Mouse (Mus musculus) liver, adult 2 months (tissue): ENCODE measurements at regions not wholly inside any gene's neighbourhood (a gene's known extent, or its start where the extent isn't known, plus 50 kb on each side); places are given as distances from the start of the nearest gene placed in this dataset.

Experiments used
- DNase-seq: peaks from one replicate; pipeline ENCODE4 v3.0.0-alpha.2; 2011; ENCODE audit warnings: low read depth, low spot score; ENCODE audit errors: extremely low read depth
- H3K27ac ChIP-seq: fragments of 200-500 bp; replicated peaks from 2 replicates; pipeline ENCODE4 v1.5.1; 2012; ENCODE audit warnings: low read depth, mild to moderate bottlenecking, control low read depth, inconsistent platforms, low read length; ENCODE audit not compliant: insufficient read depth
- H3K27me3 ChIP-seq: fragments of 200-500 bp; 2 replicates; pipeline ENCODE4 v1.6.1; 2012; ENCODE audit warnings: mild to moderate bottlenecking, moderate library complexity, low read length, inconsistent platforms; ENCODE audit not compliant: control insufficient read depth, insufficient read depth
- H3K36me3 ChIP-seq: fragments of 200-500 bp; 2 replicates; pipeline ENCODE4 v1.6.1; 2012; ENCODE audit warnings: low read length, inconsistent platforms; ENCODE audit not compliant: control insufficient read depth, insufficient read depth
- H3K4me1 ChIP-seq: fragments of 200-500 bp; 2 replicates; pipeline ENCODE4 v1.6.1; 2011; ENCODE audit warnings: low read length; ENCODE audit not compliant: control insufficient read depth, insufficient read depth
- H3K4me3 ChIP-seq: fragments of 200-500 bp; 2 replicates; pipeline ENCODE4 v1.5.1; 2011; ENCODE audit warnings: low read depth, mild to moderate bottlenecking, control low read depth, low read length, moderate library complexity; ENCODE audit not compliant: insufficient read depth
- H3K79me2 ChIP-seq: fragments of 200-500 bp; 2 replicates; pipeline ENCODE4 v1.6.1; 2012; ENCODE audit warnings: inconsistent platforms, mild to moderate bottlenecking, low read length, moderate library complexity; ENCODE audit not compliant: control insufficient read depth, insufficient read depth
- H3K9ac ChIP-seq: fragments of 200-500 bp; 2 replicates; pipeline ENCODE4 v1.6.1; 2012; ENCODE audit warnings: low read depth, mild to moderate bottlenecking, control low read depth, inconsistent platforms, low read length
- CTCF ChIP-seq: fragments of 200-500 bp; IDR thresholded peaks from 2 replicates; pipeline ENCODE4 v1.5.1; 2011; ENCODE audit warnings: low read depth, low read length, control low read depth
- POLR2A ChIP-seq: fragments of 200-500 bp; IDR thresholded peaks from 2 replicates; pipeline ENCODE4 v1.6.1; 2011; ENCODE audit warnings: low read length, control low read depth; ENCODE audit not compliant: insufficient read depth; ENCODE audit errors: extremely low read depth
- WGBS: fragments of 180-500 bp; shearing (Covaris S2); methylation state at CpG from one replicate; pipeline ENCODE4 v1.1.7; 2018; 5-methylcytosine and 5-hydroxymethylcytosine counted together

- Histone ChIP-seq H3K27me3 (no peaks in the 10 kb centered on the region), H3K27ac (no peak overlapping the region), H3K4me3 (no peak overlapping the region), H3K9ac (no peak overlapping the region), H3K36me3 (no peaks in the 10 kb centered on the region), H3K79me2 (no peaks in the 10 kb centered on the region), H3K4me1 (peaks cover 3% of the 10 kb centered on the region; the same call in 1 of the 2 replicates)
- no peak for TF ChIP-seq POLR2A
- TF ChIP-seq CTCF = no peak
- WGBS = 89% methylated on average over 15 of the region's 15 CpGs
- DNase-seq = no peak
Observed at GRCm38 (mm10) chr6:143440237-143440950, 273.4 kb downstream of the Etnk1 start.

- Histone ChIP-seq H3K9ac (no peak overlapping the region), H3K79me2 (no peaks in the 10 kb centered on the region), H3K4me3 (no peak overlapping the region), H3K27me3 (no peaks in the 10 kb centered on the region), H3K4me1 (peaks cover 3% of the 10 kb centered on the region; the same call in 1 of the 2 replicates), H3K27ac (no peak overlapping the region), H3K36me3 (no peaks in the 10 kb centered on the region)
- WGBS = 52% methylated on average over 8 of the region's 8 CpGs
- DNase-seq = no peak
- TF ChIP-seq POLR2A (no peak), CTCF (no peak)
Observed at GRCm38 (mm10) chr6:143442361-143442760, 275.3 kb downstream of the Etnk1 start.

GRCm38 (mm10) chr6:143443446-143443845, 276.4 kb downstream of the Etnk1 start:
- 91% methylated on average over 6 of the region's 6 CpGs for WGBS
- Histone ChIP-seq H3K4me1 (peaks cover 3% of the 10 kb centered on the region; the same call in 1 of the 2 replicates), H3K79me2 (no peaks in the 10 kb centered on the region), H3K4me3 (no peak overlapping the region), H3K27ac (no peak overlapping the region), H3K9ac (no peak overlapping the region), H3K27me3 (no peaks in the 10 kb centered on the region), H3K36me3 (no peaks in the 10 kb centered on the region)
- TF ChIP-seq CTCF (no peak), POLR2A (no peak)
- DNase-seq = no peak

- H3K4me1 ChIP-seq = no peaks in the 10 kb centered on the region; the same call in 1 of the 2 replicates
- no peak overlapping the region for H3K9ac ChIP-seq
- TF ChIP-seq CTCF (no peak), POLR2A (no peak)
- no peaks in the 10 kb centered on the region for H3K79me2 ChIP-seq
- peak; percentile 13 for DNase-seq
- H3K27ac ChIP-seq = no peak overlapping the region
- no peaks in the 10 kb centered on the region for H3K36me3 ChIP-seq
- no peaks in the 10 kb centered on the region for H3K27me3 ChIP-seq
- no peak overlapping the region for H3K4me3 ChIP-seq
- 91% methylated on average over 3 of the region's 3 CpGs for WGBS
Observed at GRCm38 (mm10) chr6:143444782-143445181, 277.8 kb downstream of the Etnk1 start.

GRCm38 (mm10) chr6:143445834-143446552, 279.0 kb downstream of the Etnk1 start:
- no peak for DNase-seq
- Histone ChIP-seq H3K9ac (no peak overlapping the region), H3K27me3 (no peaks in the 10 kb centered on the region), H3K27ac (no peak overlapping the region), H3K4me3 (no peak overlapping the region), H3K36me3 (no peaks in the 10 kb centered on the region), H3K4me1 (no peaks in the 10 kb centered on the region; the same call in 1 of the 2 replicates), H3K79me2 (no peaks in the 10 kb centered on the region)
- TF ChIP-seq POLR2A = no peak
- TF ChIP-seq CTCF = no peak
- 81% methylated on average over 13 of the region's 13 CpGs for WGBS

GRCm38 (mm10) chr6:143447060-143447459, 280.0 kb downstream of the Etnk1 start:
- 90% methylated on average over 5 of the region's 5 CpGs for WGBS
- Histone ChIP-seq H3K4me3 (no peak overlapping the region), H3K9ac (no peak overlapping the region), H3K4me1 (no peaks in the 10 kb centered on the region; the same call in 1 of the 2 replicates), H3K79me2 (no peaks in the 10 kb centered on the region), H3K36me3 (no peaks in the 10 kb centered on the region), H3K27me3 (no peaks in the 10 kb centered on the region), H3K27ac (no peak overlapping the region)
- DNase-seq = no peak
- TF ChIP-seq POLR2A = no peak
- no peak for TF ChIP-seq CTCF
